ENCODE assay signal across 26 mouse cellular contexts in genomic region chr8:46793248-46793647, GRCm38 (mm10). TPM values are rescaled to one million over a fixed set of nuclear protein-coding genes. Genes with fewer than 3 reads are reported as not detected.
DNase-seq lines count a peak whose midpoint lies in the region; ATAC-seq and TF ChIP-seq lines count a peak whose summit lies in the region.
"Had no signal": no experiment of that assay in that cellular context is flagged by ENCODE, and none has a peak within 500 bp of the region (broad histone marks: within the 10 kb centered on the region; RNA-seq: fewer than 3 reads in every experiment).

No protein-coding gene starts in this region.

- H3K27ac ChIP-seq in gastrocnemius, adult 2 months = 0 out of 2 replicates have a peak overlapping the region, but pooled peaks have one; percentile 4
- H3K27ac ChIP-seq: embryonic facial prominence, embryonic 12.5 days; forebrain, embryonic 15.5 days; heart, embryonic 13.5 days; hindbrain, embryonic 14.5 days; kidney, postnatal 0 days; midbrain, embryonic 15.5 days had no signal

- no peak for TF ChIP-seq CTCF in gastrocnemius, adult 2 months (IDR thresholded peaks at IDR 0.05)

- intact Hi-C loops in gastrocnemius, adult 2 months (cut with DNase I) = no loop called here

- peaks cover 67% of the 10 kb centered on the region for H3K36me3 ChIP-seq in megakaryocyte, embryonic 14.5 days (replicated peaks; ENCODE audit: low read length)
- H3K36me3 ChIP-seq: midbrain, embryonic 15.5 days had no signal

- ATAC-seq in megakaryocyte, adult 5-6 weeks (ENCODE audit: poor library complexity, severe bottlenecking) = no peak
- ATAC-seq in megakaryocyte-erythroid progenitor cell, adult 5-6 weeks (replicated peaks; ENCODE audit: low FRiP score, low TSS enrichment, poor library complexity, severe bottlenecking) = peak; percentile 63
- ATAC-seq in inflammation-experienced regulatory T-cells, adult 6 months = no peak
- ATAC-seq: forebrain, embryonic 15.5 days; midbrain, embryonic 15.5 days had no signal

- H3K9me3 ChIP-seq in megakaryocyte, embryonic 14.5 days = no peaks in the 10 kb centered on the region
- H3K9me3 ChIP-seq: embryonic facial prominence, embryonic 12.5 days; forebrain, embryonic 15.5 days; midbrain, embryonic 15.5 days had no signal

- peaks cover 76% of the 10 kb centered on the region for H3K4me1 ChIP-seq in megakaryocyte, embryonic 14.5 days
- H3K4me1 ChIP-seq: embryonic facial prominence, embryonic 12.5 days; forebrain, embryonic 15.5 days; midbrain, embryonic 15.5 days had no signal

- no peaks in the 10 kb centered on the region for H3K27me3 ChIP-seq in megakaryocyte, embryonic 14.5 days (replicated peaks)
- H3K27me3 ChIP-seq: CH12.LX; embryonic facial prominence, embryonic 12.5 days; forebrain, embryonic 15.5 days; heart, embryonic 13.5 days; midbrain, embryonic 15.5 days had no signal

- no peak for DNase-seq in gastrocnemius, adult 2 months
- DNase-seq in gastrocnemius, adult 8-10 months (ENCODE audit: low spot score in 2 of 2) = no peak
- no peak for DNase-seq in layer of hippocampus, adult 11-12 months (ENCODE audit: low spot score)
- DNase-seq: adrenal gland, adult 8-10 months; cerebellum, adult 11-12 months; cerebellum, adult 9-11 months; embryo, embryonic 11 days; heart, postnatal 10 days; kidney, adult 8-10 months; kidney, postnatal 4 days; layer of hippocampus, postnatal 36 days; left cerebral cortex, postnatal 4 days; lung, adult 18-20 months; lung, postnatal 10 days; right cerebral cortex, adult 18-20 months had no signal

- no peak overlapping the region for H3K4me3 ChIP-seq in gastrocnemius, adult 2 months
- peak overlapping the region; percentile 75 for H3K4me3 ChIP-seq in megakaryocyte, embryonic 14.5 days (replicated peaks)
- H3K4me3 ChIP-seq: embryonic facial prominence, embryonic 12.5 days; forebrain, embryonic 15.5 days; heart, embryonic 13.5 days; midbrain, embryonic 15.5 days had no signal

RNA-seq across cellular contexts. Expression of gene Irf2, which starts 53.7 kb away (rescaled TPM):
- 10 to 100 TPM; 40.0 to 41.8 TPM for total RNA-seq in gastrocnemius, adult 2 months (2021)
- 10 to 100 TPM; 24.9 to 35.0 (median 31.2) TPM for total RNA-seq in gastrocnemius, adult 8-10 months (2022)
- polyA plus RNA-seq in megakaryocyte, embryonic 14.5 days (2012; ENCODE audit: insufficient read depth, low replicate concordance) = 29.9 and 107 TPM in 2 replicates
- total RNA-seq in megakaryocyte, adult 5-6 weeks (2015) = 152 and 154 TPM in 2 replicates
- 37.9 and 77.9 TPM in 2 replicates for total RNA-seq in megakaryocyte, adult 5-6 weeks (2017)
- 55.0 and 76.9 TPM in 2 replicates for total RNA-seq in megakaryocyte-erythroid progenitor cell, adult 5-6 weeks (2014; fragmentation: Nextera tagmentation)
- total RNA-seq in megakaryocyte-erythroid progenitor cell, adult 5-6 weeks (2017) = 17.2 and 26.2 TPM in 2 replicates
- 100 to 1,000 TPM; 228 to 272 (median 245) TPM for polyA plus RNA-seq in inflammation-experienced regulatory T-cells, adult 6 months (2017; shearing (Covaris generic))
